Mouse (Mus musculus) ES-Bruce4 (cell line): Measurements from ENCODE around the gene Ppox. TPM values are rescaled to one million over a fixed set of nuclear protein-coding genes. Genes with fewer than 3 reads are reported as not detected.

Experiments
- H3K27ac ChIP-seq: 2 replicates; pipeline ENCODE4 v1.5.1; 2012; ENCODE audit warnings: low read length, inconsistent platforms; ENCODE audit not compliant: insufficient read depth
- H3K27me3 ChIP-seq: 2 replicates; pipeline ENCODE4 v1.6.1; 2012; ENCODE audit warnings: mild to moderate bottlenecking, low read length, inconsistent platforms; ENCODE audit not compliant: control insufficient read depth, poor library complexity, insufficient read depth, severe bottlenecking
- H3K36me3 ChIP-seq: 2 replicates; pipeline ENCODE4 v1.6.1; 2012; ENCODE audit warnings: inconsistent platforms, mild to moderate bottlenecking, low read length, moderate library complexity; ENCODE audit not compliant: control insufficient read depth, poor library complexity, insufficient read depth, severe bottlenecking
- H3K4me1 ChIP-seq: one replicate; pipeline ENCODE4 v1.8.1; 2011; ENCODE audit warnings: low read length; ENCODE audit not compliant: control insufficient read depth, insufficient read depth
- H3K4me3 ChIP-seq: 2 replicates; pipeline ENCODE4 v1.5.1; 2011; ENCODE audit warnings: low read depth, mild to moderate bottlenecking, low read length
- H3K9ac ChIP-seq: 2 replicates; pipeline ENCODE4 v1.6.1; 2012; ENCODE audit warnings: low read depth, mild to moderate bottlenecking, inconsistent platforms; ENCODE audit not compliant: poor library complexity, severe bottlenecking
- H3K9me3 ChIP-seq: replicated peaks from 2 replicates; pipeline ENCODE4 v1.6.1; 2012; ENCODE audit warnings: mild to moderate bottlenecking, low read length, inconsistent platforms; ENCODE audit not compliant: control insufficient read depth, poor library complexity, insufficient read depth, severe bottlenecking
- CTCF ChIP-seq: IDR thresholded peaks from one replicate; pipeline ENCODE4 v1.8.1; 2011; ENCODE audit warnings: low read depth, low read length
- EP300 ChIP-seq: IDR thresholded peaks from 2 replicates; pipeline ENCODE4 v1.6.1; 2011; ENCODE audit warnings: low read depth, low read length; ENCODE audit not compliant: insufficient read depth
- POLR2A ChIP-seq: IDR thresholded peaks from one replicate; pipeline ENCODE4 v1.8.1; 2011; ENCODE audit warnings: low read length; ENCODE audit not compliant: insufficient read depth
- polyA plus RNA-seq: library from polyadenylated mRNA; stranded (reverse); fragments of >200 nt; gene quantifications from 2 replicates; pipeline ENCODE4 v1.2.4, GENCODE M21; 2011; ENCODE audit warnings: low read depth; ENCODE audit not compliant: missing spikeins, insufficient read depth, insufficient read length

Ppox gene
- polyA plus RNA-seq, 1 experiment: 25.2 TPM

DNA sequence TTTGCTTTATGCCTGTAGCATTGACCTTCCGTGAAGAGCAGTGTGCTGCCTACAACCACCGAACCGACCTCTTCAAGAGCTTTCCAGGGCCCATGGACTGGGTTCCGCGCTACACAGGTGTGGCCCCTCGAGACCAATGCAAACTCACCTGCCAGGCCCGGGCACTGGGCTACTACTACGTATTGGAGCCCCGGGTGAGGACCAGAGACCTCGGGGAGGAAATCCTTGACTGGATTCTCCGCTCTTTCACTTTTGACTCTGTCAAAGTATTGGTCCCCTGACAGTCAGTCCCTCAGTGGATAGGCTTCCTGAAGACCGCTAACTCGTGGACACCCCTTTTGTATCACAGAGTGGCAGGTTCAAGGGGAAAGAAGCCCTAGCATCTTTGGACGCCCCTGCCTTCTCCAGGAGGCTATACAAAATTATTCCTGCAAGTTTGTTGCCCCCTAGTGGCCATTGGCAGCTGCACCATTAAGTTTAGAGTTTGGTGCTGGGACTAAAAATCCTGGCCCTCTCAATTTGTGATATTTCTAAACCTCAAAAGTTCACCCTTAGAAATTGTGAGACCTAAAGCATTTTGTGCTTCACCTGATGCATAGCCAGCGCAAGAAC, 23.9 kb downstream of the Ppox start:
- TF ChIP-seq CTCF (peak; percentile 58), POLR2A (no peak), EP300 (no peak)
- Histone ChIP-seq H3K4me3 (no peak overlapping the region), H3K27ac (no peak overlapping the region), H3K9ac (no peak overlapping the region), H3K4me1 (no peaks in the 10 kb centered on the region), H3K36me3 (no peaks in the 10 kb centered on the region), H3K9me3 (no peaks in the 10 kb centered on the region), H3K27me3 (no peaks in the 10 kb centered on the region)

DNA sequence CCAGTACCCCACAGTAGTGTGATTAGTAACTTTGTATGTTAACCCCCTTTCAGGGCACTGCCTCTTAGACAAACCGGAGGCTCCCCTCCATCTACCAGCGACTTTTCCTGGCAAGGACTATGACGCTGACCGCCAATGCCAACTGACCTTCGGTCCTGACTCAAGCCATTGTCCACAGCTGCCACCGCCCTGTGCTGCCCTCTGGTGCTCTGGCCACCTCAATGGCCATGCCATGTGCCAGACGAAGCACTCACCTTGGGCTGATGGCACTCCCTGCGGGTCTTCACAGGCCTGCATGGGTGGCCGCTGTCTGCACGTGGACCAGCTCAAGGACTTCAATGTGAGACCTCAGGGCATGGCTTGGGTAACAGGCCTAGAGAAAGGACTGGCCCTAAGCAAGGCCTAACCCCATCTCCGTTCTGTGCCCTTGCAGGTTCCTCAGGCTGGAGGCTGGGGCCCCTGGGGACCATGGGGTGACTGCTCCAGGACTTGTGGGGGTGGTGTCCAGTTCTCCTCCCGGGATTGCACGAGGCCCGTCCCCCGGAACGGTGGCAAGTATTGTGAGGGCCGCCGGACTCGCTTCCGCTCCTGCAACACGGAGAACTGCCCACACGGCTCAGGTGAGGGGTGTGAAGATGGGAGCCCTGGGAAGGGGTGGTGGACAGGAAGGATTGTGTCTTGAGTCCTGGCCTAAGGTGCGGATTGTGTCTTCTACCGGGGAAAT, 24.7 kb downstream of the Ppox start:
- H3K9ac ChIP-seq: no peak overlapping the region
- no peaks in the 10 kb centered on the region for H3K9me3 ChIP-seq
- no peaks in the 10 kb centered on the region for H3K27me3 ChIP-seq
- no peaks in the 10 kb centered on the region for H3K36me3 ChIP-seq
- TF ChIP-seq CTCF (peak; percentile 2), EP300 (no peak), POLR2A (no peak)
- no peaks in the 10 kb centered on the region for H3K4me1 ChIP-seq
- H3K27ac ChIP-seq: no peak overlapping the region
- H3K4me3 ChIP-seq: no peak overlapping the region

DNA sequence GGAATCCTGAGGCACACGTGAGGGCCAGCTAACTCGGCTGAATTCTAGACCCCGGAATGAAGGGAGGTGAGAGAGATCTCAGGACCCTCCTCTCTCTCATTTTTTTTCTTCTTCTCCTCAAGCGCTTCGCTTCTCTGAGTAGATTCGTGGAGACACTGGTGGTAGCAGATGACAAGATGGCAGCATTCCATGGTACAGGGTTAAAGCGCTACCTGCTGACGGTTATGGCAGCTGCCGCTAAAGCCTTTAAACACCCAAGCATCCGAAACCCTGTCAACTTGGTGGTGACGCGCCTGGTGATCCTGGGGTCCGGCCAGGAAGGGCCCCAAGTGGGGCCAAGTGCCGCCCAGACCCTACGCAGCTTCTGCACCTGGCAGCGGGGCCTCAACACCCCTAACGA, 28.6 kb downstream of the Ppox start:
- Histone ChIP-seq H3K27me3 (no peaks in the 10 kb centered on the region), H3K36me3 (no peaks in the 10 kb centered on the region), H3K9ac (peak overlapping the region; percentile 37), H3K4me1 (peaks cover 8% of the 10 kb centered on the region), H3K4me3 (peak overlapping the region; percentile 4), H3K9me3 (no peaks in the 10 kb centered on the region), H3K27ac (peak overlapping the region; percentile 4; the same call in 1 of the 2 replicates)
- TF ChIP-seq CTCF (peak; percentile 34), POLR2A (no peak)

DNA sequence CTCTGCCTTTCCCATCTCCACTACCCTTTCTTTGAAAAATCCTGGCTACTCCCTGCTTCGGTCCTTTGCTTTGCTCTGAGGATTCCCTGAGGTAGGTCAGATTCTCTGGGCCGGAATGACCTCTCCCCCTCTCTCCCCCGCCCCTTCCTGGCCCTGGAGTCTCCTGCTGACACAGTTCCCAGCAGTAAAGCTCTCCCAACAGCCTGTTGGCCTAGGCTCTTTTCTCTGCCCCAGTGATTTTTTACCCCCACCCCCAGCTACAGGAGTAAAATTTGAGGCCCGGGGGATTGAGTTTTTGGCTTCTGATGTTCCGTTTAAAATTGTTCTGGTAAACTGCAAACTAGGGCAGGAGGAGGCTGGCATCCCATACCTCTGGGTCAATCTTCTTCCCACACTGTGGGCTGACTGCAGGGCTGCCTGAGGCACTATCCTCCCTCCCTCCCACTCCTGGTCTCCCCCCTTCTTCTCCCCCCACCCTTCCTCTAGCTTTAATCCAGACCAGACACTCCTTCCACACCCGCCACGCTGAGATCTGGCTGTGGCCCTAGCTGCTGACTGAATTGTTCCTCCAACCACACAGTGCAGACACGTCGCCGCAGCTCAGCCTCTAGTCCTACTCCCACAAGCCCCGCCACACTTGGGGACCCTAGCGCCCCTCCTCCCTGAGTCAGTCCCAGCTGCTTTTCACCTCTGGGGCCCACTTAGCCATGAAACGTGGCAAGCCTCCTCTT, 29.2 kb downstream of the Ppox start:
- Histone ChIP-seq H3K9me3 (no peaks in the 10 kb centered on the region), H3K27me3 (no peaks in the 10 kb centered on the region), H3K9ac (peak overlapping the region; percentile 37), H3K36me3 (no peaks in the 10 kb centered on the region), H3K4me3 (peak overlapping the region; percentile 62), H3K27ac (peak overlapping the region; percentile 4; the same call in 1 of the 2 replicates), H3K4me1 (peaks cover 8% of the 10 kb centered on the region)
- TF ChIP-seq EP300 (no peak), POLR2A (no peak), CTCF (no peak)

DNA sequence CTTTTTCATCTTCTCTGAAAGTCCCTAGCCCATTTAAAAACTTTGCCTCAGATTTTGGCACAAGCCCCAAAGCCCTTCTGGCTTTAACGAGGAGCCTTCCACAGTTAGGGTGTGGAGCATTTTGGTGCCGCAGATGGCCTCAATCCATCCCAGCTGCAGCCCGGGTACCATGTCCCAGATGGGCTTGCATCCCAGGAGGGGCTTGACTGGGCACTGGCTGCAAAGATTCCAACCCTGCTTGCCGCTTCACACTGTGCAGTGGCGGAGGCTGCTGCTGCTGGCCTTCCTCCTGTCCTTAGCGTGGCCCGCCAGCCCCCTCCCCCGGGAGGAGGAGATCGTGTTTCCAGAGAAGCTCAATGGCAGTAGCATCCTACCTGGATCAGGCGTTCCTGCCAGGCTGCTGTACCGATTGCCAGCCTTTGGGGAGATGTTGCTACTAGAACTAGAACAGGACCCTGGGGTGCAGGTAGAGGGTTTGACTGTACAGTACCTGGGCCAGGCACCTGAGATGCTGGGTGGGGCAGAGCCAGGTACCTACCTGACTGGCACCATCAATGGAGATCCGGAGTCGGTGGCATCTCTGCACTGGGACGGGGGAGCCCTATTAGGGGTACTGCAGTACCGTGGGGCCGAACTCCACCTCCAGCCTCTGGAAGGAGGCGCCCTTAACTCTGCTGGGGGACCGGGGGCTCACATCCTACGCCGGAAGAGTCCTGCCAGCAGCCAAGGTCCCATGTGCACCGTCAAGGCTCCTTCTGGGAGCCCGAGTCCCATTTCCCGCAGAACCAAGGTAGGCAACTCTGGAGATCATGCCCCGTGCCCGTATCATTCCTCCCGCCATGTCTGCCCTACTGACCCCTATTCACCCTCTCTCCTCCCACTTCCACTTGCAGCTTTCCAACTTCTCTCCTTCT, 30.0 kb downstream of the Ppox start, which contains the start of gene Ndufs2:
Gene Ndufs2 (minus strand): TSS at position 709 of the 914 bp plus-strand sequence.
- Histone ChIP-seq H3K9ac (peak within 1 kb of the TSS; percentile 37), H3K9me3 (no peaks in the 10 kb centered on the region), H3K27ac (peak within 1 kb of the TSS; percentile 4; the same call in 1 of the 2 replicates), H3K36me3 (no peaks in the 10 kb centered on the region), H3K4me1 (peaks cover 8% of the 10 kb centered on the region), H3K27me3 (no peaks in the 10 kb centered on the region), H3K4me3 (peak within 1 kb of the TSS; percentile 62)
- TF ChIP-seq POLR2A (no peak), EP300 (no peak), CTCF (no peak)
